Mouse (Mus musculus): ENCODE results near the gene Dlec1. TPM values are rescaled to one million over a fixed set of nuclear protein-coding genes. Genes with fewer than 3 reads are reported as not detected.

Dlec1 gene
- polyA plus RNA-seq, 2 experiments from 2014 or later = 0.52 TPM; not detected in 1

Other genes starting within 250 kb of the Dlec1 start
- gene Ctdspl, start 176.0 kb upstream of the Dlec1 start, polyA plus RNA-seq (2017; shearing (Covaris generic)) = 1 to 10 TPM; 1.0 to 1.2 TPM
- 10 to 100 TPM; 13.0 to 14.8 TPM for gene Vill, start 49.7 kb upstream of the Dlec1 start, polyA plus RNA-seq (2017; shearing (Covaris generic))
- gene Plcd1, start 9.0 kb upstream of the Dlec1 start, polyA plus RNA-seq (2017; shearing (Covaris generic)) = 1 to 10 TPM; 2.3 to 4.5 TPM
- not detected for gene Acaa1b, start 54.6 kb downstream of the Dlec1 start, polyA plus RNA-seq (2017; shearing (Covaris generic))
- under 1 TPM in 1 of 2 experiments, not detected in 1; 0.13 TPM for gene Gm47289, start 56.7 kb downstream of the Dlec1 start, polyA plus RNA-seq (2017; shearing (Covaris generic))
- gene Slc22a13, start 106.6 kb downstream of the Dlec1 start, polyA plus RNA-seq (2017; shearing (Covaris generic)) = not detected
- gene Oxsr1, start 219.9 kb downstream of the Dlec1 start, polyA plus RNA-seq (2017; shearing (Covaris generic)) = 1 to 10 TPM; 7.0 to 7.2 TPM
- gene Acaa1a, start 237.2 kb downstream of the Dlec1 start, polyA plus RNA-seq (2017; shearing (Covaris generic)) = 10 to 100 TPM; 34.5 to 53.6 TPM
- 10 to 100 TPM; 75.2 to 83.3 TPM for gene Myd88, start 238.9 kb downstream of the Dlec1 start, polyA plus RNA-seq (2017; shearing (Covaris generic))